Mouse (Mus musculus): ENCODE data around the gene Sgcd. TPM values are rescaled to one million over a fixed set of nuclear protein-coding genes. Genes with fewer than 3 reads are reported as not detected.
A peak's percentile ranks its signal among the peaks of the same experiment; 100 is the strongest.
"Not testable (repeated sequence)": the region's sequence is repeated elsewhere in the genome, so short reads cannot be mapped to it uniquely, and the experiment has no call there.

Gene Sgcd
- polyA plus RNA-seq, 1 experiment from 2014 or later: 6.5 TPM

DNA sequence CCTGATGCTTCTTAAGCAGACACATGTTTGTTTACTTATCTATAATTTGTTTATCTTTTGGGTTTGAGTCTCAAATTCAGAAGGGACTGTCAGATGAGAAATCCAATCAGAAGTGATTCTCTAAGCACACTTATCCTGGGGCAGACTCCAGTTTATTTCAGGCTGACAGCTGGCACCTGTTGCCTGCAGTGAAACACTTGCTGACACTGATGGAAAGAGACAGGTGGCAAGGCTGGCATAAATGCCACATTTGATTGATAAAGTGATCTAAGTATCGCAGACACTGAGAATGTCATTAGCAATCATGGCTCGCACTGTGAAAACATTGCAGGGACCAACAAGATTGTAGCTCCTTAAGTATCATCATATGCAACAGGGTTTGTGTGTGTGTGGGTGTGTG, 222.9 kb downstream of the Sgcd start:
- Histone ChIP-seq H3K27ac (no peak overlapping the region), H3K4me2 (no peak overlapping the region), H3K27me3 (replicated peaks) (no peaks in the 10 kb centered on the region), H3K4me1 (no peaks in the 10 kb centered on the region), H3K9me3 (no peaks in the 10 kb centered on the region), H3K36me3 (replicated peaks) (no peaks in the 10 kb centered on the region), H3K9ac (no peak overlapping the region), H3K4me3 (no peak overlapping the region)
- whole genome bisulfite sequencing: 94% methylated on average over 2 of the region's 2 CpGs
- no peak for ATAC-seq (replicated peaks)

DNA sequence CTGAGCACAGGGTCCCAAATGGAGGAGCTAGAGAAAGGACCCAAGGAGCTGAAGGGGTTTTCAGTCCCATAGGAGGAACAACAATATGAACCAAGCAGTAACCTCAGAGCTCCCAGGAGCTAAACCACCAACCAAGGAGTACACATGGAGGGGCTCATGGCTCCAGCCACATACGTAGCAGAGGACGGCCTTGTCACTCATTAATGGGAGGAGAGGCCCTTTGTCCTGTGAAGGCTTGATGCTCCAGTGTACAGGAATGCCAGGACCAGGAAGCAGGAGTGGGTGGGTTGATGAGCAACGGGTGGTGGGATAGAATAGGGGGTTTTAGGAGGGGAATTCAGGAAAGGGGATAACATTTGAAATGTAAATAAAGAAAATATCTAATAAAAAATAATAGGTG, 225.2 kb downstream of the Sgcd start:
- WGBS: 86% methylated on average over 3 of the region's 3 CpGs
- not testable (repeated sequence) for H3K4me2 ChIP-seq; H3K9me3 ChIP-seq; H3K27ac ChIP-seq; H3K9ac ChIP-seq; H3K4me1 ChIP-seq; H3K27me3 ChIP-seq (replicated peaks); ATAC-seq (replicated peaks); H3K36me3 ChIP-seq (replicated peaks); H3K4me3 ChIP-seq

- Histone ChIP-seq H3K4me1 (no peaks in the 10 kb centered on the region), H3K9me3 (0 out of 2 replicates have a peak, but pooled peaks cover 5% of the 10 kb centered on the region), H3K36me3 (replicated peaks) (no peaks in the 10 kb centered on the region), H3K4me3 (no peak overlapping the region), H3K4me2 (no peak overlapping the region), H3K9ac (no peak overlapping the region), H3K27ac (no peak overlapping the region), H3K27me3 (replicated peaks) (no peaks in the 10 kb centered on the region)
- ATAC-seq (replicated peaks): no peak
- 92% methylated on average over 4 of the region's 4 CpGs for WGBS
Observed at GRCm38 (mm10) chr11:47759015-47759414, 229.8 kb downstream of the Sgcd start.

DNA sequence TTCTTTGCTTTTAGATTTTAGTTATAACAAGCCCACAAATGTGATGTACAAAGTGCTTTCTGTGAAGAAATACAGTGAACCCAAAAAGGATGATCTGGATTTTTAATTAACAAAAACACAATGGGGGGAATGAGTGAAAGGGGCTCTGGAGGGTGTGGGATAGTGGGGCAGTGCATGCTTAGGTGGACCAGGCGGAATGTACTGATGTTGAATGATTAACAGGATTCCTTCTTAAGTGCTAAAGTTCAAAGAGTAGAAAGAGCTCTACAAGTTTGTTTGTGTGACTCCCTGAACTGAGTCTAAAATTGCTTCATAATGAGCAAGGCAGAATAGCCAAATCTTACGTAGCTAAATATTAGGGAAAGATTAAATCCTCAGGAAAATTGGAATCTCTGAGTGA, 246.0 kb downstream of the Sgcd start:
- Histone ChIP-seq H3K4me1 (no peaks in the 10 kb centered on the region), H3K9ac (no peak overlapping the region)

DNA sequence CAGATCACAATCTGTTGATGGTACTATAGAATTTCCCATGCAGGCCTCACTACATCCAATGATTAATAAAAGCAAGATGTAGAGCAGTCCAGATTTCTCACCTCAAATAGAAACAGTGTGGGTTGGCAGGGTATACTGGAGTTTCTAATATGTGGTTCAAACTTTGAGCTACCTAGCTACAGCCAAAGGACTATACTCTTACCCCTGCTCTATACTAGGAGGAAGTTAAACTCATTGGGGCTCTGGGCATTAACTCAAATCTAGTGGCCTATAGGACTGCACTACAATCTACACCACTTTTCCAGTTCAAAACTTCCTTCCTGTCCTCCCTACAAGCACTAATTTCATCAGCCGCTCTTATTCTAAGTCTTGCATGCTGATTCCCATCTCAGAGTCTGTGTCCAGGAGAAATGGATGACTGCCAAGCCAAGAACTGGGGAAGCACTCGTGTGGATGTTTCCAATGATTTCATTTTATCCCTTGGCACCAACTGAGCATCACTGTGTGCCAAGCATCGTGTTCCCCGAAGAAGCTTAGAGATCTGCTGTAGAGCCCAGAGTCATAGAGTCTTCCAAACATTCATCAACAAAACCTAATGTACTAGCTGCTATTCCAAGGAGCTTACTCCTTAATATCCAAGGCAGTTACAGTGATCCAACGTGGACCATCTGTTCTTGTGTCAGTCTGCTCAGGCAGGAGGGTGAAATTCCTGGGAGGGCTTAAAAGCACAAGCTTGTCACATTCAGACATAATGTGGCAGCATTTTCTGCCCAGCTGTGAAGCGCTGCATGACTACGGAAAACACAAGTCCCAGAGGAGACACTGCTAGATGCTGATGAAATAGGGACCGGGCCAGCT, 283.6 kb downstream of the Sgcd start:
- no peaks in the 10 kb centered on the region for H3K27me3 ChIP-seq (replicated peaks)
- 61% methylated on average over 8 of the region's 8 CpGs for WGBS
- no peak overlapping the region for H3K4me2 ChIP-seq
- no peaks in the 10 kb centered on the region for H3K4me1 ChIP-seq
- no peaks in the 10 kb centered on the region for H3K9me3 ChIP-seq
- no peak overlapping the region for H3K9ac ChIP-seq
- H3K36me3 ChIP-seq (replicated peaks): no peaks in the 10 kb centered on the region
- H3K27ac ChIP-seq: no peak overlapping the region
- H3K4me3 ChIP-seq: no peak overlapping the region
- ATAC-seq (replicated peaks): 0 out of 2 replicates have a peak, but pooled peaks have one; percentile 45

More for the DNA sequence above, 246.0 kb downstream of the Sgcd start:
- 83% methylated on average over 2 of the region's 2 CpGs for whole genome bisulfite sequencing
- H3K36me3 ChIP-seq (replicated peaks): no peaks in the 10 kb centered on the region
- H3K27me3 ChIP-seq (replicated peaks): no peaks in the 10 kb centered on the region
- H3K4me2 ChIP-seq: no peak overlapping the region
- no peak for ATAC-seq (replicated peaks)
- H3K4me3 ChIP-seq: no peak overlapping the region
- H3K27ac ChIP-seq: no peak overlapping the region
- H3K9me3 ChIP-seq: no peaks in the 10 kb centered on the region

- H3K27ac ChIP-seq: no peak overlapping the region
- WGBS: 38% methylated on average over 1 of the region's 1 CpGs
- H3K9ac ChIP-seq: no peak overlapping the region
- no peak overlapping the region for H3K4me2 ChIP-seq
- no peaks in the 10 kb centered on the region for H3K27me3 ChIP-seq (replicated peaks)
- no peak overlapping the region for H3K4me3 ChIP-seq
- ATAC-seq (replicated peaks): no peak; the same call in 1 of the 2 replicates
- no peaks in the 10 kb centered on the region for H3K4me1 ChIP-seq
- no peaks in the 10 kb centered on the region for H3K9me3 ChIP-seq
- no peaks in the 10 kb centered on the region for H3K36me3 ChIP-seq (replicated peaks)
Observed at GRCm38 (mm10) chr11:47695611-47696010, 293.2 kb downstream of the Sgcd start.

DNA sequence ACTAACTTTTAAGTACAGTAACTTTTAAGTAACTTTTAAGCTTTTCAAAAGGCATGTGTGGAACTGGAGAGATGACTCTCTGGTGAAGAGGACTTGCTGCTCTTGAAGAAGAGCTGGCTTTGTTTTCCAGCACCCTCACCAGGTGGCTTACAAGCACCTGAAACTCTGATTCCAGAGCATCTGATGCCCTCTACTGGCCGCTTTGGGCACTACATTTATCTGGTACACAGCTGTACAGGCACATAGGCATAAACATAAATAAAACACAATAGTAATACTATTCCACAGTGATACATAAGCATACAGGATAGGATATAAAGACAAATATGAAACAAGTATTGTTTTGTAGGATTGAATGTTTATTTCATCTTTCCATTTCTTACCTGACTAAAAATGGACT, 330.6 kb downstream of the Sgcd start:
- Histone ChIP-seq H3K4me3 (no peak overlapping the region), H3K9me3 (no peaks in the 10 kb centered on the region), H3K4me2 (no peak overlapping the region), H3K36me3 (replicated peaks) (no peaks in the 10 kb centered on the region), H3K27ac (no peak overlapping the region), H3K9ac (no peak overlapping the region), H3K4me1 (no peaks in the 10 kb centered on the region), H3K27me3 (replicated peaks) (no peaks in the 10 kb centered on the region)
- 2% methylated on average over 1 of the region's 1 CpGs for WGBS
- ATAC-seq (replicated peaks): no peak

- no peaks in the 10 kb centered on the region for H3K36me3 ChIP-seq (replicated peaks)
Observed at GRCm38 (mm10) chr11:47645911-47646310, 342.9 kb downstream of the Sgcd start.

GRCm38 (mm10) chr11:47641567-47642259, 347.1 kb downstream of the Sgcd start:
- H3K9me3 ChIP-seq: no peaks in the 10 kb centered on the region
- ATAC-seq (replicated peaks): no peak
- H3K4me2 ChIP-seq: no peak overlapping the region
- H3K4me1 ChIP-seq: peaks cover 8% of the 10 kb centered on the region; the same call in 1 of the 2 replicates
- H3K36me3 ChIP-seq (replicated peaks): no peaks in the 10 kb centered on the region
- no peak overlapping the region for H3K9ac ChIP-seq
- H3K4me3 ChIP-seq: no peak overlapping the region
- no peaks in the 10 kb centered on the region for H3K27me3 ChIP-seq (replicated peaks)
- 25% methylated on average over 2 of the region's 2 CpGs for WGBS
- no peak overlapping the region for H3K27ac ChIP-seq

More at GRCm38 (mm10) chr11:47645911-47646310, 342.9 kb downstream of the Sgcd start:
- no peak overlapping the region for H3K9ac ChIP-seq
- no peak for ATAC-seq (replicated peaks)
- H3K4me1 ChIP-seq: peaks cover 4% of the 10 kb centered on the region; the same call in 1 of the 2 replicates
- no peak overlapping the region for H3K4me3 ChIP-seq
- no peak overlapping the region for H3K27ac ChIP-seq
- no peaks in the 10 kb centered on the region for H3K9me3 ChIP-seq
- no peaks in the 10 kb centered on the region for H3K27me3 ChIP-seq (replicated peaks)
- no peak overlapping the region for H3K4me2 ChIP-seq

DNA sequence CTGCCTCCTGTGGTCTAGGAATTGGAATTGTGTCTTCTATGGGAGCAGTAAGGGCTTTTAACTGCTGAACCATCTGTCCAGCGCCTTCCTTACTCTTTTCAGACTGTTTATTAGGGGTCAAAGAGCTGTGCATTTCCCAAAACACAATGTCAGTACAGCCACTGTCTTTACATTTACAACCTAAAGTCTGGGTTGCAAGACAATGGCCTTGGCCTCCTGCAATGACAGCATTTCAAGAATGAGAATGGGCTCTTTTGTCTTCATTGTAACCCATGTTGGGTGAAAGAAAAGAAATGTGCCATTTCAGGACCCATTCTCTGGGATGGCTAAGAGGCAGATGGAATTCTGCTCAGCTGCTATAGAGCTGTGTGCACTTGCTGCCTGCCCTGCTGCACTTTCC, 348.2 kb downstream of the Sgcd start:
- Histone ChIP-seq H3K36me3 (replicated peaks) (no peaks in the 10 kb centered on the region), H3K27me3 (replicated peaks) (no peaks in the 10 kb centered on the region), H3K9ac (no peak overlapping the region), H3K4me3 (no peak overlapping the region), H3K4me2 (no peak overlapping the region), H3K9me3 (no peaks in the 10 kb centered on the region), H3K27ac (no peak overlapping the region), H3K4me1 (peaks cover 8% of the 10 kb centered on the region; the same call in 1 of the 2 replicates)
- 15% methylated on average over 1 of the region's 1 CpGs for WGBS
- ATAC-seq (replicated peaks): no peak

GRCm38 (mm10) chr11:47630186-47630585, 358.6 kb downstream of the Sgcd start:
- H3K4me3 ChIP-seq: no peak overlapping the region
- no peaks in the 10 kb centered on the region for H3K9me3 ChIP-seq
- no peak for ATAC-seq (replicated peaks)
- H3K27me3 ChIP-seq (replicated peaks): no peaks in the 10 kb centered on the region
- no peak overlapping the region for H3K9ac ChIP-seq
- WGBS: 74% methylated on average over 2 of the region's 2 CpGs
- no peak overlapping the region for H3K4me2 ChIP-seq
- H3K4me1 ChIP-seq: no peaks in the 10 kb centered on the region
- no peaks in the 10 kb centered on the region for H3K36me3 ChIP-seq (replicated peaks)
- no peak overlapping the region for H3K27ac ChIP-seq

DNA sequence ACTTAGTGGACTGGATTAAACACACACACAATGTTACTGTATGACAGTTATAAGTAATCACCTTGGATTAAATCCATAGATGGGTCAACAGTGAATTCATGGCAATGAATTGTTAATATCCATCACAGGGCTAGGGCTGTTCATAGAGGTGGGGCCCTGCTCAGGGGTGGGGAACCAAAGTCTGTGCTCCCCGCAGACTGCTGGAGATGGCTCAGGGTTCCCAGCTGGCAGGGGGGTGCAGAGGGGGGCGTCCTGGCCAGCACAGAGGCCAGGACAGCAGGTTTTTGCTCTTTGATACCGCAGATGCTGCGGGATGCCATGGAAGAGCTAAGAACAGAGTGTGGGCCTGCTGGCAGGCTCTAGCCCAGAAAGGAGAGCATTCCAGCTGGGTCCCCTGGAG, 378.9 kb downstream of the Sgcd start:
- WGBS: 76% methylated on average over 4 of the region's 4 CpGs
- Histone ChIP-seq H3K36me3 (replicated peaks) (no peaks in the 10 kb centered on the region), H3K27ac (no peak overlapping the region), H3K4me3 (no peak overlapping the region), H3K4me1 (no peaks in the 10 kb centered on the region), H3K9ac (no peak overlapping the region), H3K9me3 (no peaks in the 10 kb centered on the region), H3K4me2 (no peak overlapping the region), H3K27me3 (replicated peaks) (no peaks in the 10 kb centered on the region)
- no peak for ATAC-seq (replicated peaks)
